Mouse (Mus musculus): Measurements from ENCODE around the gene Elovl6.

DNA sequence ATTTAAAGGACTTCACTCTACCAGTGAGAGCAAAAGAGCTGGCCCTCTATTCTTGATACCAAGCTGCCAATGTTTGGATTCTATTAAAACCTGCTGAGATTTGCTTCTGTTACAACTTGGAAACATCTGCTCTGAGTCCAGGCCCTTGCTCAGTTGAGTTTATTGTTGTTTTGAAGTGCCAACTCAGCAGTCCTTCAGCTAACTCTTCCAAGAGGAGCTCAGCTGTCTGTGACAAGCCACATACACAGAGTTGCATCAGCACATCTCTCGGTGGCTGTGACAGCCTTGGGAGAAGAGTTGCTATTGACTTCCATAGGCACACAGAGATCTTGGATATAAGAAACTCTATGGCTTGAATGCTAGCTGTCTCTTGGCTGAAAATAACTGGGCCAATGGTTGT is 98.9 kb downstream of the Elovl6 start:
- TF ChIP-seq CTCF (IDR thresholded peaks at IDR 0.05; ENCODE audit: borderline replicate concordance, insufficient read depth, low read depth, low read length) (no peak), POLR2A (IDR thresholded peaks at IDR 0.05; ENCODE audit: borderline replicate concordance, insufficient read depth, low read length) (no peak)

All from cerebellum, adult 2 months (tissue).